Mouse (Mus musculus) 3T3-L1 (cell line): ENCODE results near the gene Trabd.
A peak's percentile ranks its signal among the peaks of the same experiment; 100 is the strongest.

Source experiments
- DNase-seq: peaks from one replicate; pipeline ENCODE4 v3.0.0-alpha.2; 2015; ENCODE audit warnings: low read depth, low spot score

The Trabd gene

DNA sequence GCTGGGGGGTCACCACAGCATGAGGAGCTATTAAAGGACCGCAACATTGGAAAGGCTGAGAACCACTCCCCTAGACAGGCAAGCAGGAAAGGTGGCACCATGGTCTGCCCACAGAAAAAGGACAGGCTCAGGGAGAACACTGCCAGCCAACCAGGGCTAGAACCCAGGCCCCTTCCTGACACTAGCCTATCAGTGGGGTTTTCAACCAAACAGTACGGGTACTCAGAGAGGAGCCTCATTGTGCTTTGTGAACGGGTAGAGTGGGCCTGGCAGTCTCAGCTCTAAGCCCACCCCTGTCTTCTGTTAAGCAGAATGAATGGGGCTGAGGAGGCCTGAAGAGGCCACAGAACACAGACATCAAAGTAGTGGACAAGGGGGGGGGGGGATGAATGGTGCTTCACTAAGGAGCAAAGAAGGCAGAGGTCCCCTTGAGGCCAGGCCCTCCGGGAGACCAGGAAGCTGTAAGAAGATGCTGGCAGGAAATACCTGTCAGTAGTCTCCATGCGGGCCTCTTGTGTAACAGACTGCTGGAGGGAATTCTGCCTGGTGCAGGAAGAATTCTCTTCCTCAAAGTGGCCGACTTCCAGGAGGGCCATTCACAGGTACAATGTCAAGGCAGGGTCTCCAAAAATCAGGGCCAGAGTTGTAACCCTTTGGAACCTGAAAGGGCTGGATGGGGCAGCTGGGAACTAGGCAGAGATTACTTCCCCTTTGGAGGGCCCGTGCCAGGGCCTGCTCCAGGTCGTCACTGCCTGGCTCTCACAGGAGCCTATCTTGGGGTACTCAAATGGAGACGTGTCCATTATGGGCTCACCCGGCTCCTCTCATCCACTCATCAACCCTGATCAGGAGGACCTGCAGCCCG lies at the start of gene Trabd:
Gene Trabd (plus strand): TSS at position 512 of the 865 bp plus-strand sequence.
- peak; percentile 40 for DNase-seq

DNA sequence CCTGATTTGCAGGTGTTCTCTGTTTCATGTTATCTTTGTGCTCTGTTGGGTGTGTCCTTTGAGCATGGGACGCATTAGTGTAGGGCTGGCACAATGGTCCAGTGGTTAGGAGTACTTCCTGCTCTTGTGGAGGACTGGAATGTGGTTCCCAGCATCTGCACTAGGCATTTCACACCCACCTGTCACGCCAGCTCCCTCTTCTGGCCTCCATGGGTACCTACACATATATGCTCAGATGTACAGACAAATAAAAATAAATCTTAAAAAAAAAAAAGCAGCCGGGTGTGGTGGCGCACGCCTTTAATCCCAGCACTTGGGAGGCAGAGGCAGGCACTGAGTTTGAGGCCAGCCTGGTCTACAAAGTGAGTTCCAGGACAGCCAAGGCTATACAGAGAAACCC lies 30.5 kb upstream of the Trabd start:
- DNase-seq = no peak

DNA sequence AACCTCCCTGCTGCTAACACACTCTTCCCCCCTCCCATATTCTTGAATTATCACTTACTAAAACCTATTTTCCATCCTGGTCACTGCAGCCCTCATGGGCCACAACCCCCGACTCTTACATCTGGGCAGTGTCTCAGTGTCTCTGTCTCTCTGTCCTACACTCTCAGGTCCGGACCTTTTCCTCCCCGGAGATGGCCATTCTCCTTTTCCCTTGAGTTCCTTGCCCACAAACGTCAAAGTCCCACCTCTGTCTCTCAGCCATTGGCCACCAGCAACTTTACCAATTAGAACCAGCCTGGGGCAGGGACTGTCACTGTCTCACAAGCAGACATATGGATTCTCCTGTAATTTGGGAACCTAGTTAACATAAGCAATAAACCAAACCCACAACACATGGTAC lies 28.6 kb upstream of the Trabd start:
- no peak for DNase-seq

DNA sequence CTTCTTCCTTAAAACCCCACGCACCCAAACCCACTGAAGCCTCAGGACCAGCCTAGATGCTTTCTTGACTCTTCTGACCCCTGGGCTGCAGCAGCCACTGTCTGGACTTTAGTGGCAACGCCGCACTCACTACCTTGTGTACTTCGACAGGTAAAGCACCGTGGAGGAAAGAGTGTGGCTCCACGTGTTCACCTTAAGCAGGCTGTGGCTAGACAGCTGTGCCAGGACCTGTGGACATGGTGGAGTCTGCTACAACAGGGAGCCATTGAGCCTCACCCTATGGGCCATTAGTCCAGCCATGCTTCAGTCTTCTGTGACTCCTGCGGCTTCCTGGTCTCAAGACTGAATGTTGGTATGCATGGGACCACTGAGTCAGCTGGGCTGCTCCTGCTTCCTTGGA lies 20.3 kb upstream of the Trabd start:
- DNase-seq = no peak

DNA sequence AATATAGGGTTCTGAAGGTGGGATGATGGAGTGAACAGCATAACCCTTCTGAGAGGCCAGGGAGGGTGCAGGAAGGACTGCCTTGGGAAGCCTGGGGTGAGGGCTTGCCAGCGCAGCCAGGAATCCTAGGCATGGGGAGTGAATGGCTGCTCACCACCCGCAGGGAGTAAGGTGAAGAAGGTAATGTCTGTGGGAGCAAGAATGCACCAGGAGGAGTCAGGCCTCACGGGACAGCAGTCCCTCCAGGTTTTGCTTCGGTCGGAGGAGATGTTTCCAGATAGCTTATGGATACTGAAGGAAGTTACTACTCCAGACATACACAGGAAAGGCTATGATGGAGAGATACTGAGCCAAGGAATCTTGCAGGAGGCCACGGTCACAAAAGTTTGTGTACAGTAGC lies 16.2 kb upstream of the Trabd start:
- no peak for DNase-seq

DNA sequence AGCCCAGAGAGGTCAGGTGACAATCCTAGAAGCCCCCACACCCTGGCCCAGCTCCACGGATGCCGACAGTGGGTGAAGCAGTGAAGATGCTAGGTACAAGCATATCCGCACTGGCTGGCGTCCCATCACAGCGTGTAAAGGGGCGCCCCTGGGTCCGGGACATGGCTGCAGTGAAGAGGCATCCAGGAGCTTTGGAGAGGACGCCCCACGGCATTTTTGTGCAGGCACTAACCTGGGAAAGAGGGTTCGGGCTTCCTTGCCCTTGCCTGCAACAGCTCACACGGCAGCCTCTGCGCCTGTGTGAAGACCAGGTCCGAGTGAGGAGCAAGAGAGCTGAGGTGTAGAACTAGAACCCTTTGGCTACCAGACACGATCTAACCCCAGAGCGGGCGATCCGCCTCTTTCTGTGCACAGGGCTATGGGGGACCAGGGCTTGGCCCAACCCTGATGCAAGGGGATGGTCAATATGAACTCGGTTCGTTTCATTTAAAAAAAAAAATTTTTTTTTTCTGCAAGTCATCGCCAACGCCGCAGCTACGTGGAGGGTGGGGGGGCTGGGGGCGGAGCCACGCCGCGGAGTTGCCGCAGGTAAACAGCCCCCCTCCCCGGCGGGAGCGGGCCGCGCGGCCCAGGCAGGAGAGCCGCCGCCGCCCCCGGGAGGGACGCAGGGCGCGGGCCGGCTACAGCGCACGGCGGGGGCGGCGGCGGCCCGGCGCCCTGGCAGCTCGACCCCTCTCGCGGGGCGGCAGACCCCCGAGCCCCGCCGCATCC lies 15.6 kb upstream of the Trabd start, which contains the start of gene Panx2:
Gene Panx2 (plus strand): TSS at position 574 of the 771 bp plus-strand sequence.
- no peak for DNase-seq

DNA sequence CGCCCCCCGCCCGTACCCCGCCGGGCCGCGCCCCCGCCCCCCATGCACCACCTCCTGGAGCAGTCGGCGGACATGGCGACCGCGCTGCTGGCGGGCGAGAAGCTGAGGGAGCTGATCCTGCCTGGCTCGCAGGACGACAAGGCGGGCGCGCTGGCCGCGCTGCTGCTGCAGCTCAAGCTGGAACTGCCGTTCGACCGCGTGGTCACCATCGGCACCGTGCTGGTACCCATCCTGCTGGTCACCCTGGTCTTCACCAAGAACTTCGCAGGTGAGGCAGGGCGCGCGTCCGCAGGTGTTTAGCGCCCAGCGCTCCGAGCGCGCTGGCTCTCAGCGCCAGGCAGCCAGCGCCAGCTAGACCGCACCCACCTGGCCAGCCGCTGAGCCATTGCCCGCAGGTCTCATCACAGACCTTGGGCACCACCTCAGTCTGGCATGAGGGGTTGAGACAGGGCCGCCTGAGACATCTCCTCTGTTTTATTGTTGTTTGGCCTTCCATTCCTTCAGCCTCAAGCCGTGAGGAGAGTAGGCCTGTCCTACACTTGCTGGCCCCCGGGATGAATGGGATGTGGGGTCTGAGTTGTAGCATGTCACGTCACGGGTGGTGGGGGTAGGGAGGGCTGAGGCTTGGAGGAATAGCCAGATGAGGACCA lies 14.8 kb upstream of the Trabd start:
- no peak for DNase-seq

DNA sequence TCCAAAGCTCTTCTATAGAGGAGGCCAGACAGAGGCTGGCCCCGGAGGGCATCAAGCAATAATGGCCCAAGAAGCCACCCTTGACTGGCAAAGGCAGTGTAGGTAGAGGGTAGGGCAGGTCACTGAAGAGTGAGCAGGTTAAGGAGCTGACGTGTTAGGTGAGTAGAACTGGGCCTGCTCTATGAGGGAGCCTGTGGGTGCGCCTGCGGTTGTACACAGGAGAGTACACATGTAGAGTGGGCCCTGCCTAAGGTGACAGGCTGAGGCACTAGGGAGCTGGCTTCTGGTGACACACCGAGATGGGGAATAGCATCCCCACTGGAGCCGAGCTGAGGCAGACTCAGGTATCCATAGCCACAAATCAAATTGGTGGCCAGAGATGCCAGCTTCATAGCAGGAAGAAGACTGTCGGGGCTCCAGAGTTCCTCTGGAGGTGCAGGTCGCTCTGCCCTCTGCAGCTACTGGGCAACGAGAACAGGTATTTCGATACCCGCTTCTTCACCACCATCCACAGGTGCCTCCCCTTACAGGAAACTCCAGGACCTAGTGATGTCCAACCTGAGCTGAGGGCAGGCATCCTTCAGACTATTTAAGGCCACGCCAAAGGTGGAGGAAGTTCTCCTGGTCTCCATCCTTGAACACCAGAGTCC lies 14.0 kb upstream of the Trabd start:
- DNase-seq = no peak

DNA sequence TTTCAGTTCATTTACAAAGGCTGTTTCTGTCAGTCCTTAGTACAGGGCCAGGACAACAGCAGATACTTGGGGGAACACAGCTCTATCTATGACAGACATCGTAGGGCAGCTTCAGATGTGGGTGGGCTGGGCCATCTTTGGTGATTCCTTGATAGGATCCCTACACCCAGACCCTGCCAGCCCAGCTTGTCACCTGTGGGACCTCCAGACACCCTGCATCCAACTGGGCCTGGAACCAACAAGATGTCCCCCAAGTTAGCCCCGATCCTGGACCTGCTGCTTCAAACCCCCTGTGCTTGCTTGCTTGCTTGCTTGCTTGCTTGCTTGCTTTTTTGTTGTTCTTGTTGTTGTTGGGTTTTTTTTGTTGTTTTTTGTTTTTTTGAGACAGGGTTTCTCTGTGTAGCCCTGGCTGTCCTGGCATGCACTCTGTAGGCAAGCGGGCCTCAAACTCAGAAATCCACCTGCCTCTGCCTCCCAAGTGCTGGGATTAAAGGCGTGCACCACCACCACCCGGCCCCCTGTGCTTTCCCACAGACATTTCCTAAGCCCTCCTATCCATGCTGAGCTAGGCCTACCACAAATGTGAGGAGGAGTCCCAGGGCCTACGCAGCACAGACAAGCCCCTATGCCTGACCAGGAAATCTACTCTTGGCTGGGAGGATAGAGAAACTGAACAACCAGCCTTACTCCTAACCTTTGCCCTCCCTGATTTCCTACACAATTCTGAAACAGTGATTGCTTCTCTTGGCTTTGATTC lies 13.0 kb upstream of the Trabd start:
- no peak for DNase-seq

DNA sequence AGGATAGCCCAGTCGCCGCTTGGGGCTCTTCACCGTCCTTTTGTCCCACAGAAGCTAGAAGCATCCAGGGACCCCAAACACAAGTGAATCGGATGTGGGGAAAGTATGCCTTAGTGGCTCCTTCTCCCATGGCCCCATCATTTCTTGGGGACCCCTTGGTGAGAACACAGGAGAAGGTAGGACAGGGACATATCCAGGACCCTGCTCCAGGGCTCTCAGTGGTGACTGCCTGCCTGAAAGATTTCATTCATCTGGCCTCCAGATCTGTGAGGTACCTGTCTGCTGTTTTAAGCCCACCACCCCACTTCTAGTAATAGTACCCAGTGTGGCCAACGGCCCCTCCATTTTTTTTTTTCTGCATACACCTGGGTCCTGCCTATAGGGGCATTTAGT lies 12.4 kb upstream of the Trabd start:
- DNase-seq = no peak

DNA sequence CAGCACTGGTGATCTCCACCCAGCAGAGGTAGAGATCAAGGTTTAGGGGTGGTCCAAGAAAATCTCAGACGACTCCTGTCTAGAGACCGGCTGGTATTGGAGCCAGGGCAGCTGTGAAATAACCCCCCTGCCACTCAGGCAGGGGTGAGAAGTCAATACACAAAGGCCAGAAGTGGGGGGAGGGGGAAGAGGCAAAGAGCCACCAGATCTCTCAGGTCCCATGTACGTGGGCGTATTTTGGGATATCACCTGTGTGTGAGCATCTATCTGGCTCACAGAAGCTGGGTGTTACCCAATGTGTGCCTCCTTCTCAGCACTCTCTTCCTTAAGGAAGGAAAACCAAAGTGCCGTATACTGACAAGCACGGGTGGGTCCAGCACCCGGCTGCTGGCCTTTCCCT lies 11.9 kb upstream of the Trabd start:
- DNase-seq = no peak

DNA sequence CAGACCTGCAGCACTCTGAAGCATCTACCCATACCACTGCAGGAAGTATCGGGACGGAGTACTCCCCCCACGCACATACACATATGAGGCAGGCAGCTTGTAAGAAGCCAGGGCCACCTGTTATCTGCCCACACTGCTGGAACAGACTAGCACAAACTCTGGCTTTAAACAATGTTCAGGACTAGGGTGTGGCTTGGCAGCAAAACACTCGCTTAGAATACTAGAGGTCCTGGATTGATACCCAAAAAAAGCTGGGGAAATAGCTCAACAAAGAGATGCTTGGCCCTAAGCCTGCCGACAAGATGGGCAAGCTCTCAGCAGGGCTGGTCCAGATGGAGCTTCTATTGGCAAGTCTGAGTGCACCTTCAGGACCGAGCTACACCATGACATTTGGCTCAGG lies 11.4 kb upstream of the Trabd start:
- DNase-seq = no peak

DNA sequence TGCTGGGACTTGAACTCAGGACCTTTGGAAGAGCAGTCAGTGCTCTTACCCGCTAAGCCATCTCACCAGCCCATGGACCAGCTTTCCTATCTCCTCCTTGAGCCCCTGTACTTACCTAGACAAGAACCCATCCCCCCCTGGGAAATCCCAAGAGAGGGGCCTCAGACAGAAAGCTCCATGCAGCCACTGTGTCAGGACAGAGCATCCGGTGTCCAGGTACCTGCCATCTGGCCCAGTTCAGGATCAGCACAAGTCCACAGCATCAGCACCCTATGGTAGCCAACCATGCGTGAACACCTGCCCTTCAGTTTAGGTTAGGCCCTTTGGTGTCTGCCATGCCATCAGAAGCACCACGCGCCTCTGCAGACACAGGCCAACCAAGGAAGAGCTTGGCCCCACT lies 10.0 kb upstream of the Trabd start:
- no peak for DNase-seq

DNA sequence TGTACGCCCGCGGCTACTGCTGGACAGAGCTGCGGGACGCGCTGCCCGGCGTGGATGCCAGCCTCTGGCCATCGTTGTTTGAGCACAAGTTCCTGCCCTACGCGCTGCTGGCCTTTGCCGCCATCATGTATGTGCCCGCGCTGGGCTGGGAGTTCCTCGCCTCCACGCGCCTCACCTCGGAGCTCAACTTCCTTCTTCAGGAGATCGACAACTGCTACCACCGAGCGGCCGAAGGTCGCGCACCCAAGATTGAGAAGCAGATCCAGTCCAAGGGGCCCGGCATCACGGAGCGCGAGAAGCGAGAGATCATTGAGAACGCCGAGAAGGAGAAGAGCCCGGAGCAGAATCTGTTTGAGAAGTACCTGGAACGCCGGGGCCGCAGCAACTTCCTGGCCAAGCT lies 7.3 kb upstream of the Trabd start:
- no peak for DNase-seq

DNA sequence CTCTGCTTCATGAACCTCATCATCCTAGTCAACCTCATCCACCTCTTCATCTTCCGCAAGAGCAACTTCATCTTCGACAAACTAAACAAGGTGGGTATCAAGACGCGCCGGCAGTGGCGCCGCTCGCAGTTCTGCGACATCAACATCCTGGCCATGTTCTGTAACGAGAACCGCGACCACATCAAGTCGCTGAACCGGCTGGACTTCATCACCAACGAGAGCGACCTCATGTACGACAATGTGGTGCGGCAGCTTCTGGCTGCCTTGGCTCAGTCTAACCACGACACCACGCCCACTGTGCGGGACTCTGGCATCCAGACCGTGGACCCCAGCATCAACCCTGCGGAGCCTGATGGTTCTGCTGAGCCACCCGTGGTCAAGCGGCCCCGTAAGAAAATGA lies 6.7 kb upstream of the Trabd start:
- no peak for DNase-seq

DNA sequence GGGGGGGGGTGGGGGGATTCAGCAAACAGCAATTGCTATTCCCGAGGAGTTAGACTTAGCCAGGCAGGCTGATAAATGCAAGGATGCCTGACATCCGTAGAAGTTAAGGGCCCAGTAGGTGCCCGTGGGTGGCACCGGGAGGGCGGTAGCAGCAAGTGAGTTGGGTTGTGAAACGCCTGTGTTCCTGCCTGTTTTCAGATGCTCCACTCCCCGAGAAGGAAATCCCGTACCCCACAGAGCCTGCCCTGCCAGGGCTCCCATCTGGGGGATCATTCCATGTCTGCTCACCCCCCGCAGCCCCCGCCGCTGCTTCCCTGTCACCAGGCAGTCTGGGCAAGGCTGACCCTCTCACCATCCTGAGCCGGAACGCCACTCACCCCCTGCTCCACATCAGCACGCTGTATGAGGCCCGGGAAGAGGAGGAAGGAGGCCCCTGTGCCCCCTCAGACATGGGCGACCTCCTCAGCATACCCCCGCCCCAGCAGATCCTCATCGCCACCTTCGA lies 5.5 kb upstream of the Trabd start:
- no peak for DNase-seq

DNA sequence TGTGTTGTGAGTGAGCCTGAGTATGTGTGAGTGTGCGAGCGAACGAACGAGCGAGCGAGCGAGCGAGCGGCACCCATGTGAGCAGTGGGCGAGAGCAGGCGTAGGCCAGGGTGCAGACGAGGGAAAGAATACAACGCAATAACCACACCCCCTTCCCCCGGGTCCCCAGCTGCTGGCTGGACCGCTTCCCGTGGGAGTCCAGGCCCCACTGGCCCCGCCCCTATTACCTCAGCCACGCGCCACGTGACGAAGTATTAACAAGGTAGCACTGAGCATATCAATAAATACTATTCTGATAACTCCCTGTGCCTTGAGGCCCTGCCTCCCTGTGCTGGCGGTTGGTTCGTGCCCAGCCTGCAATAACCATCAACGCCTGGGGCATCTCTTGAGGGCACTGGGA lies 4.3 kb upstream of the Trabd start:
- no peak for DNase-seq

DNA sequence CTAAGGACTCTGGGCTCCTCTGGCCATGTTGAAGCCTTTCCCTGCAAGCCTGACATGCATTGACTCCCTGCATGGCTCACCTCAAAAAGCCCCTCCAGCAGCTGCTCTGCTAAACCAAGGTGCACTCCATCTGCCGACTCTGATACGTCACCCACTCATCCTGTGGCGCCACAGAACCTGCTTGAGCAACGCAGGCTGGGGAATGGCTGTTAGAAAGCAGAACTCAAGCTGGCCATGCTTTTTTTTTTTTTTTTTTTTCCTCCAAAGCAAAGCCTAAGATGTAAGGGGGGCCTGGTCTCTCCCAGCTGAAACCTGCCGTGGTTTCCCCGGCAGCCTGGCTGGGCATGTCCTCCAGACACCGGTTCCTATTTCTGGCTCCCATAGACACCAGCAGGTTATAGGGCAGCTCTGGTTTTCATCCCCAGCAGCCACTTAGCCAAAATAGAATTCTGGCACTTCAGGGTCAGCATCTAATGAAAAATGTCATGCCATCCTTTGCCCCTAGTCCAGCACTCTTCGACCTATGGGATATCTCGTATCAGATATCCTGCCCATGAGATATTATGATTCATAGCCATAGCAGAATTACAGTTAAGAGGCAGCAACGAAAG lies 826 bp upstream of the Trabd start:
- DNase-seq = no peak

DNA sequence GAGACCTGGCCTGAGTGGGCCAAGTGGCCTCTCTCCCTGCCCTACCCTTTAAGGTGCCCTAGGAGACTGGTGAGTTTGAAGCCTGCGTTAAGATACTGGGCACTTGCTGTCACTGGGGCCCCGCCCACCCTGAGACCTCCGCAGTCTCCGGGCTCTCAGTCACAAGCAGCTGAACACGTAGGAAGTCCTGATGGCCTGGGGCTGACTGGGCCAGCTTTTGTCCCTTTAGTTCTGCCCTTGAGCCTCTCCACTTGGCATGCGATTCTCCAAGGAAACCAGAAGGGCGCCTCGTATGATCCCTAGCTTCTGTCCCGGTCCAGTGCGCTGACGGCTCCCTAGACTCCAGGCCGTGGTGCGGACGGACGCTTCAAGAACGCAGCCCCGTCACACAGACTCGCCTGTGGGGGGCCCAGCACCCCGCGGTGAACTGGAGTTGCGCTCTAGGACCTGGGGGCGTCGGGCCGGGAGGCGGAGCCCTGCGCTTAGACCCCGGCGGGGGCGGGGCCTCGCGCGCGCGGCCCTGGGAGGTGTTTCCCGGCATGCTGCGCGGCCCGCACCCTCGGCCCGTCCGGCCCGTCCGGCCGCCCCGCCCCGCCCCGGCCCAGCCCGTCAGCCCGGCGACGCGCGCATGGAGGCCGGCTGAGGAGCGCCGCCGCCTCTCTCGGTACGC lies 689 bp downstream of the Trabd start:
- peak; percentile 77 for DNase-seq

DNA sequence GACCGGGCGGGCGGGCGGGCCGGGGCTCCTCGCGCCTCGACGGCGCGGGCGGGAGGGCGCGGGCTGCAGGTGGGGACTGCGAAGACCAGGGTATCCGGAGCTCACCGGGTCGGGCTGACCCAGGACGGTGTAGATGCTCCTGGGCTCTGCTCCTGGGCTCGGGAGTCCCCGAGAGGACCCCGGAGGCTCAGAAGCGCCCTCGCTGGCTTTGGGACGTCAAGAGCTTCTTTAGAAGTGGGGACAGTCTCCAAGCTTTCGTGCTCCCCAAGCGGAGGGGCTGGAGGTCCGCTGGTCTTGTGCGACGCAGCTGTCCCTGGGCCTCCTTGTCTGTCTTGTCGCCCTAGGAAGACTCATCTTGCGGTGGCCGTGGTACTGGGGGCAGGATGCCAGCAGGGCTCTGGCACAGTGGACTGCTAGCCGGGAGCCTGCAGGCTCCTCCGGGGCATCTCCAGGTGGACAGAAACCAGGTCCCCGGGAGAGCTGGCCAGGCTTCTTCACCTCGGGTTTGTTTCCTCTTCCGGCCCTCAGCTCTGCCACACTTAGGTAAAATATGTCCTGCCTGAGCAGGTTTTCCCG lies 1.3 kb downstream of the Trabd start:
- DNase-seq = peak; percentile 55
